Comparison of ENCODE assay signal across 24 mouse cellular contexts in the genomic region with DNA sequence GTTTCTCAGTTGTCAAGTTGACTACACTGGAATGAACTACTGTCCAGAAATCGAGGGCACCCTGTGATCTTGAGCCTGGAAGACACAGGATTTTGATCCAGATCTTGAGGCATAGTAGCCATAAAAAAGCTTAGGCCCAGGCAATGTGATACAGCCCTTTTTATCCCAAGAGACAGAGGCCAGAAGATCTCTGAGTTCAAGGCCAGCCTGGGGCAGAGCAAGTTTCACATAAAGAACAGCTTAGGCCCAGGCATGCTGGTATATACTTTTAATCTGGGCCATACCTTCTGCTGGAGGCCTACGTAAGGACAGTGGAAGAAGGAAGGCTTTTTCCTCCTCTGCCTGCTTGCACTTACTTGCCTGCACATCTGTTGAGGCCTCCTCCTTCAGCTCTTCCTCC. TPM values are rescaled to one million over a fixed set of nuclear protein-coding genes. Genes with fewer than 3 reads are reported as not detected.
DNase-seq lines count a peak whose midpoint lies in the region.
"Had no signal": no experiment of that assay in that cellular context is flagged by ENCODE, and none has a peak within 500 bp of the region (broad histone marks: within the 10 kb centered on the region; RNA-seq: fewer than 3 reads in every experiment).

No protein-coding gene starts in this region.

- H3K27me3 ChIP-seq in heart, embryonic 10.5 days (ENCODE audit: insufficient read depth, poor library complexity, severe bottlenecking) = 0 out of 2 replicates have a peak, but pooled peaks cover 10% of the 10 kb centered on the region
- H3K27me3 ChIP-seq in limb, embryonic 10.5 days (ENCODE audit: low read depth, poor library complexity, severe bottlenecking) = peaks cover 13% of the 10 kb centered on the region; the same call in 1 of the 2 replicates
- H3K27me3 ChIP-seq: embryonic facial prominence, embryonic 12.5 days; embryonic facial prominence, embryonic 15.5 days; heart, embryonic 13.5 days; hindbrain, embryonic 12.5 days; hindbrain, embryonic 15.5 days; Patski had no signal

- peaks cover 4% of the 10 kb centered on the region for H3K9me3 ChIP-seq in heart, embryonic 10.5 days
- peaks cover 4% of the 10 kb centered on the region; the same call in 1 of the 2 replicates for H3K9me3 ChIP-seq in limb, embryonic 10.5 days (replicated peaks)
- H3K9me3 ChIP-seq: embryonic facial prominence, embryonic 12.5 days; G1E had no signal

- peaks cover 19% of the 10 kb centered on the region for H3K4me1 ChIP-seq in heart, embryonic 10.5 days
- H3K4me1 ChIP-seq in limb, embryonic 10.5 days = peaks cover 20% of the 10 kb centered on the region
- H3K4me1 ChIP-seq: embryonic facial prominence, embryonic 12.5 days; embryonic facial prominence, embryonic 15.5 days had no signal

- H3K4me3 ChIP-seq in heart, embryonic 10.5 days = no peak overlapping the region
- H3K4me3 ChIP-seq in limb, embryonic 10.5 days = no peak overlapping the region
- H3K4me3 ChIP-seq: embryonic facial prominence, embryonic 12.5 days; embryonic facial prominence, embryonic 15.5 days; heart, embryonic 13.5 days; hindbrain, embryonic 12.5 days; hindbrain, embryonic 15.5 days had no signal

- intact Hi-C loops in heart, postnatal 14 days (cut with DNase I) = no loop called here
- intact Hi-C loops in gastrocnemius, postnatal 36 days (cut with DNase I) = no loop called here

- DNase-seq in heart, embryonic 10.5 days (ENCODE audit: low spot score) = peak; percentile 7
- no peak for DNase-seq in heart, postnatal 14 days
- DNase-seq in testis, postnatal 10 days (ENCODE audit: low spot score) = peak; percentile 19
- no peak for DNase-seq in testis, postnatal 14 days (ENCODE audit: low spot score)
- peak; percentile 3 for DNase-seq in limb, embryonic 10.5 days (ENCODE audit: low spot score)
- DNase-seq in adrenal gland, postnatal 4 days (ENCODE audit: low spot score in 2 of 2) = no peak
- no peak for DNase-seq in gastrocnemius, postnatal 36 days
- DNase-seq: adrenal gland, postnatal 10 days; adrenal gland, postnatal 36 days; B cell, adult 2 months; cerebellum, adult 11 months; cerebellum, adult 2 months; cerebellum, adult 9-11 months; cerebellum, postnatal 25 days; forebrain, postnatal 0 days; gastrocnemius, postnatal 25 days had no signal

- WGBS in heart, embryonic 10.5 days = 72% methylated on average over 2 of the region's 2 CpGs
- WGBS in limb, embryonic 10.5 days = 76% methylated on average over 2 of the region's 2 CpGs

- no peak overlapping the region for H3K27ac ChIP-seq in heart, embryonic 10.5 days
- H3K27ac ChIP-seq in limb, embryonic 10.5 days = no peak overlapping the region
- H3K27ac ChIP-seq: embryonic facial prominence, embryonic 12.5 days; embryonic facial prominence, embryonic 15.5 days; heart, embryonic 13.5 days; hindbrain, embryonic 12.5 days; hindbrain, embryonic 15.5 days had no signal

- H3K36me3 ChIP-seq in heart, embryonic 10.5 days = peaks cover 3% of the 10 kb centered on the region; the same call in 1 of the 2 replicates
- peaks cover 4% of the 10 kb centered on the region; the same call in 1 of the 2 replicates for H3K36me3 ChIP-seq in limb, embryonic 10.5 days
- H3K36me3 ChIP-seq: G1E; hindbrain, embryonic 12.5 days had no signal

RNA-seq across cellular contexts. Expression of a gene that starts 51.6 kb away (rescaled TPM):
- polyA plus RNA-seq in heart, embryonic 10.5 days (2016; fragmentation: Nextera tagmentation; extraction: Ambion mirVana) = 34.7 and 41.8 TPM in 2 replicates
- 1 to 10 TPM; 5.7 to 6.6 TPM for total RNA-seq in heart, postnatal 14 days (2021)
- 14.9 and 22.7 TPM in 2 replicates for polyA plus RNA-seq in limb, embryonic 10.5 days (2016; fragmentation: Nextera tagmentation; extraction: Ambion mirVana)
- total RNA-seq in adrenal gland, postnatal 4 days (2021) = 10 to 100 TPM; 41.8 TPM
- total RNA-seq in gastrocnemius, postnatal 36 days (2021) = 1 to 10 TPM; 1.9 to 2.8 TPM
- total RNA-seq: granulocyte monocyte progenitor cell, adult 5-6 weeks had no signal
- polyA plus RNA-seq: G1E had no signal

Comparison
In these comparisons a context has a peak if more than half of its experiments do, and no peak if none do; other contexts are left out.
1. DNase-seq: peak in heart, embryonic 10.5 days (single experiment), testis, postnatal 10 days (single experiment) and limb, embryonic 10.5 days (single experiment); none in heart, postnatal 14 days (0 of 2), testis, postnatal 14 days (single experiment), adrenal gland, postnatal 4 days (0 of 2) and gastrocnemius, postnatal 36 days (0 of 2).
2. RNA of a gene that starts 51.6 kb away (total RNA-seq): 41.8 TPM in adrenal gland, postnatal 4 days; 5.7 to 6.6 TPM in heart, postnatal 14 days and 1.9 to 2.8 TPM in gastrocnemius, postnatal 36 days; every median in the first group is over 4 times any median in the second.